17 mouse cellular contexts compared by ENCODE assay signal in genomic region chr4:35165947-35166346, GRCm38 (mm10). TPM values are rescaled to one million over a fixed set of nuclear protein-coding genes. Genes with fewer than 3 reads are reported as not detected.
DNase-seq lines count a peak whose midpoint lies in the region; ATAC-seq and TF ChIP-seq lines count a peak whose summit lies in the region.
"Had no signal": no experiment of that assay in that cellular context is flagged by ENCODE, and none has a peak within 500 bp of the region (broad histone marks: within the 10 kb centered on the region; RNA-seq: fewer than 3 reads in every experiment).

No protein-coding gene starts in this region.

- no peak overlapping the region for H3K4me3 ChIP-seq in lung, embryonic 14.5 days (ENCODE audit: low read depth, low read length)
- no peak overlapping the region for H3K4me3 ChIP-seq in lung, adult 2 months (replicated peaks; ENCODE audit: extremely low read depth, low read depth, low read length)
- H3K4me3 ChIP-seq in liver, embryonic 14.5 days (ENCODE audit: insufficient read depth in 1 of 2, low read depth in 2 of 2, low read length in 2 of 2) = no peak overlapping the region
- H3K4me3 ChIP-seq in stomach, embryonic 16.5 days (replicated peaks; ENCODE audit: low read length) = no peak overlapping the region

- no peaks in the 10 kb centered on the region for H3K27me3 ChIP-seq in lung, embryonic 14.5 days (ENCODE audit: insufficient read depth, low read length)
- H3K27me3 ChIP-seq in liver, embryonic 14.5 days (ENCODE audit: control insufficient read depth, insufficient read depth, low read length) = no peaks in the 10 kb centered on the region
- H3K27me3 ChIP-seq in stomach, embryonic 16.5 days (ENCODE audit: control insufficient read depth, insufficient read depth, low read length) = no peaks in the 10 kb centered on the region

- no peak for TF ChIP-seq CTCF in lung, embryonic 14.5 days (IDR thresholded peaks at IDR 0.05; ENCODE audit: low read depth)
- no peak for TF ChIP-seq CTCF in lung, adult 2 months (IDR thresholded peaks at IDR 0.05; ENCODE audit: insufficient read depth, low read length)
- TF ChIP-seq CTCF in liver, embryonic 14.5 days (IDR thresholded peaks at IDR 0.05; ENCODE audit: low read depth) = no peak

- H3K36me3 ChIP-seq in lung, embryonic 14.5 days (ENCODE audit: insufficient read depth) = no peaks in the 10 kb centered on the region
- no peaks in the 10 kb centered on the region for H3K36me3 ChIP-seq in liver, embryonic 14.5 days (replicated peaks; ENCODE audit: control insufficient read depth, insufficient read depth, low read depth)
- no peaks in the 10 kb centered on the region for H3K36me3 ChIP-seq in stomach, embryonic 16.5 days (ENCODE audit: control insufficient read depth, insufficient read depth, low read length)

- 63% methylated on average over 3 of the region's 3 CpGs for WGBS in lung, embryonic 14.5 days
- 52% methylated on average over 3 of the region's 3 CpGs for WGBS in lung, adult 2 months
- 14% methylated on average over 3 of the region's 3 CpGs for WGBS in liver, embryonic 14.5 days (ENCODE audit: insufficient replicate concordance)
- 62% methylated on average over 3 of the region's 3 CpGs for WGBS in stomach, embryonic 16.5 days

- TF ChIP-seq EP300 in liver, embryonic 14.5 days (IDR thresholded peaks at IDR 0.05; ENCODE audit: low read depth) = no peak

- H3K4me1 ChIP-seq in lung, embryonic 14.5 days (ENCODE audit: insufficient read depth) = 0 out of 2 replicates have a peak, but pooled peaks cover 3% of the 10 kb centered on the region
- no peaks in the 10 kb centered on the region for H3K4me1 ChIP-seq in lung, adult 2 months (ENCODE audit: control insufficient read depth, insufficient read depth, low read length)
- peaks cover 0 to 4% of the 10 kb centered on the region in 2 experiments; a peak in 2 of 4 replicates for H3K4me1 ChIP-seq in liver, embryonic 14.5 days (replicated peaks; ENCODE audit: control insufficient read depth in 2 of 2, insufficient read depth in 2 of 2, low read length in 1 of 2)
- 0 out of 2 replicates have a peak, but pooled peaks cover 5% of the 10 kb centered on the region for H3K4me1 ChIP-seq in stomach, embryonic 16.5 days (ENCODE audit: control insufficient read depth, insufficient read depth, low read length)

- no peak overlapping the region for H3K4me2 ChIP-seq in lung, embryonic 14.5 days
- H3K4me2 ChIP-seq in liver, embryonic 14.5 days (ENCODE audit: low read depth) = no peak overlapping the region
- no peak overlapping the region for H3K4me2 ChIP-seq in stomach, embryonic 16.5 days (ENCODE audit: low read depth, low read length)

- ATAC-seq in lung, embryonic 14.5 days (ENCODE audit: insufficient read depth) = peak; percentile 27; the same call in 1 of the 2 replicates
- peak; percentile 46 to 63; a peak in 3 of 4 replicates for ATAC-seq in hematopoietic stem cell, adult 5-6 weeks (replicated peaks in 1 of 2; ENCODE audit: insufficient read depth in 1 of 2, low FRiP score in 2 of 2, low TSS enrichment in 1 of 2, low read depth in 1 of 2, poor library complexity in 2 of 2, severe bottlenecking in 2 of 2)
- peak; percentile 31; the same call in 1 of the 2 replicates for ATAC-seq in liver, embryonic 14.5 days (ENCODE audit: insufficient read depth)
- ATAC-seq in stomach, embryonic 16.5 days (ENCODE audit: insufficient read depth, low FRiP score) = peak; percentile 80
- no peak for ATAC-seq in frontal cortex, adult (ENCODE audit: low TSS enrichment)
- ATAC-seq: CD4-positive, CD25-positive, alpha-beta regulatory T cell, adult 4 months had no signal

- no peak for DNase-seq in lung, embryonic 14.5 days
- no peak for DNase-seq in lung, adult 2 months
- DNase-seq in liver, embryonic 14.5 days (ENCODE audit: low read depth in 3 of 3, low spot score in 3 of 3) = no peak
- DNase-seq in testis, postnatal 10 days (ENCODE audit: low spot score) = no peak
- no peak for DNase-seq in testis, postnatal 14 days (ENCODE audit: low spot score)
- DNase-seq: cerebellum, adult 9-10 months; heart, postnatal 36 days; left cerebral cortex, postnatal 4 days; midbrain, embryonic 14.5 days; right cerebral cortex, postnatal 25 days had no signal

- H3K27ac ChIP-seq in lung, embryonic 14.5 days (ENCODE audit: low read depth) = no peak overlapping the region
- no peak overlapping the region for H3K27ac ChIP-seq in liver, embryonic 14.5 days
- H3K27ac ChIP-seq in stomach, embryonic 16.5 days (ENCODE audit: low read length) = peak overlapping the region; percentile 39; the same call in 1 of the 2 replicates

- TF ChIP-seq POLR2A in lung, adult 2 months (IDR thresholded peaks at IDR 0.05; ENCODE audit: borderline replicate concordance, extremely low read depth, low read depth, low read length) = no peak

- no peak overlapping the region for H3K9ac ChIP-seq in lung, embryonic 14.5 days
- no peak overlapping the region for H3K9ac ChIP-seq in liver, embryonic 14.5 days (replicated peaks)
- H3K9ac ChIP-seq in stomach, embryonic 16.5 days (ENCODE audit: low read length) = no peak overlapping the region

- H3K9me3 ChIP-seq in lung, embryonic 14.5 days (ENCODE audit: low read depth, low read length) = no peaks in the 10 kb centered on the region
- no peaks in the 10 kb centered on the region for H3K9me3 ChIP-seq in liver, embryonic 14.5 days (ENCODE audit: control insufficient read depth, low read length)
- H3K9me3 ChIP-seq in stomach, embryonic 16.5 days (replicated peaks; ENCODE audit: control insufficient read depth, low read length) = no peaks in the 10 kb centered on the region

RNA-seq across cellular contexts. Expression of gene Mob3b, which starts 8.7 kb away (rescaled TPM):
- polyA plus RNA-seq in lung, embryonic 14.5 days (2014; fragmentation: Nextera tagmentation; extraction: Ambion mirVana) = 14.0 and 14.9 TPM in 2 replicates
- 8.4 and 10.4 TPM in 2 replicates for polyA plus RNA-seq in lung, adult 2 months (2012; rRNA removed)
- total RNA-seq in hematopoietic stem cell, adult 5-6 weeks (2017) = 2.8 and 2.9 TPM in 2 replicates
- polyA plus RNA-seq in liver, embryonic 14.5 days (2012; rRNA removed) = 1.3 and 1.4 TPM in 2 replicates
- polyA plus RNA-seq in liver, embryonic 14.5 days (2014; fragmentation: Nextera tagmentation; extraction: Ambion mirVana) = 2.6 and 2.8 TPM in 2 replicates
- 24.3 and 26.8 TPM in 2 replicates for polyA plus RNA-seq in stomach, embryonic 16.5 days (2015; fragmentation: Nextera tagmentation; extraction: Ambion mirVana)

RNA-seq across cellular contexts. Expression of gene Ifnk, which starts 14.1 kb away (rescaled TPM):
- polyA plus RNA-seq in lung, embryonic 14.5 days (2014; fragmentation: Nextera tagmentation; extraction: Ambion mirVana) = 0.32 and 0.39 TPM in 2 replicates
- polyA plus RNA-seq in lung, adult 2 months (2012; rRNA removed) = not detected in 2 replicates
- total RNA-seq in hematopoietic stem cell, adult 5-6 weeks (2017) = not detected in 2 replicates
- not detected in 2 replicates for polyA plus RNA-seq in liver, embryonic 14.5 days (2012; rRNA removed)
- not detected in 2 replicates for polyA plus RNA-seq in liver, embryonic 14.5 days (2014; fragmentation: Nextera tagmentation; extraction: Ambion mirVana)
- polyA plus RNA-seq in stomach, embryonic 16.5 days (2015; fragmentation: Nextera tagmentation; extraction: Ambion mirVana) = 0.30 and 0.34 TPM in 2 replicates
- total RNA-seq: heart, postnatal 36 days; left cerebral cortex, postnatal 4 days; neutrophil, adult 5-6 weeks had no signal
- polyA plus RNA-seq: embryonic facial prominence, embryonic 14.5 days; gonadal fat pad, adult 2 months; midbrain, embryonic 14.5 days had no signal
